Mouse (Mus musculus): Measurements from ENCODE around the gene Setd2. TPM values are rescaled to one million over a fixed set of nuclear protein-coding genes. Genes with fewer than 3 reads are reported as not detected.
A peak's percentile ranks its signal among the peaks of the same experiment; 100 is the strongest.

The Setd2 gene
- polyA plus RNA-seq, 1 experiment from 2014 or later, result 48.4 TPM

DNA sequence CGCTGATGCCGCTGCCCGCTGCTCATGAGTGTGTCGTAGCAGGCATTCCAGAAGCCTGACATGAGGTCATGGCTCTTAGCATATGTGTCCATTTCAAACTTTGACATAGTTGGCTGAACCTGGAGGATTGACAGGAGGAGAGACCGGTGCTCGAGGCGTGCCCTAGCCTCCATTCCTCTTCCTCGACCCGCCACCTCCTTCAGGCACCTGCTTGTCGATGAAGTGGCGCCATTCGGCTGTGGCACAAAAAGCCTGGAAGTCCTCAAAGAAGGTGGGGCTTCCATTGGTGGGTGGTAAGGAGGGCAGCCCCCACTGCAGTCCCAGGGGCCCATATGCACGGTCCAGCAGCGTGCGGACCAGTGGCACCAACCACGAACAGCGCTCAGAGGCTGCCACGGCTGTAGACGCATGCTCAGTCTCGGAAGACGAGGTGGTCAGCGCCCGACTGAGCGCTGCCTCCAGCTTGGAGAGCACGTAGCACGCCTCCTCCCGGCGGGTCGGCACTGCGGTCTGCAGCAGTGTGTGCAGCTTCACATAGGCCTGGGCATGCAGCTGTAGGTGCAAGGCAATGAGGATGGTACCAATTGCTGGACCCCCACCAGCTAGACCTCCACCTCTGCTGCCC is 99.4 kb downstream of the Setd2 start:
- Histone ChIP-seq H3K9ac (peak overlapping the region; percentile 28; the same call in 1 of the 2 replicates), H3K4me2 (replicated peaks) (peak overlapping the region; percentile 52), H3K9me3 (ENCODE audit: control insufficient read depth, low read length) (no peaks in the 10 kb centered on the region), H3K27ac (no peak overlapping the region), H3K4me3 (replicated peaks; ENCODE audit: low read length) (peak overlapping the region; percentile 21), H3K36me3 (replicated peaks; ENCODE audit: control insufficient read depth, insufficient read depth) (no peaks in the 10 kb centered on the region), H3K27me3 (ENCODE audit: control insufficient read depth, insufficient read depth, low read length) (no peaks in the 10 kb centered on the region), H3K4me1 (replicated peaks; ENCODE audit: control insufficient read depth, insufficient read depth, low read length) (no peaks in the 10 kb centered on the region)
- WGBS, result 16% methylated on average over 30 of the region's 30 CpGs
- DNase-seq (ENCODE audit: low spot score) (no peak), ATAC-seq (ENCODE audit: low FRiP score) (peak; percentile 19; the same call in 1 of the 2 replicates)

DNA sequence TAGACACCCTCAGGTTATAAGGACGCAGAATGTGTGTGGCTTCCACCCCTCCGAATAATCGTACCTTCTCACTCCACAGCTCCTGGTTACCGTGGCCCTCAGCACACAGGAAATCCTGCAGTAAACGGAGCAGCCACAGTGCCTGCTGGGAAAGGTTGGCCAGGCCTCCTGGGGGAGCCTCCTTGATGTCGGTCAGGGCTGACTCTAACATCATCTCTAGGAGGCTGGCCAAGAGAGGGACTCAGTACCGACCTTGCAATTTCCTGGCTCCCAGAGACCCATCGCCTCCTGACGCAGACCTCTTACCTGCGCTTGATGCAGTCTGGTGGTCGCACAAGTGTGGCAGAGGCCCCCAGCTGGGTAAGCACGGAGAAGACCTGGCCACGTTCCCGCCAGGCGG is 100.3 kb downstream of the Setd2 start:
- no peak for ATAC-seq (ENCODE audit: low FRiP score)
- Histone ChIP-seq H3K4me1 (replicated peaks; ENCODE audit: control insufficient read depth, insufficient read depth, low read length) (no peaks in the 10 kb centered on the region), H3K27me3 (ENCODE audit: control insufficient read depth, insufficient read depth, low read length) (no peaks in the 10 kb centered on the region)

DNA sequence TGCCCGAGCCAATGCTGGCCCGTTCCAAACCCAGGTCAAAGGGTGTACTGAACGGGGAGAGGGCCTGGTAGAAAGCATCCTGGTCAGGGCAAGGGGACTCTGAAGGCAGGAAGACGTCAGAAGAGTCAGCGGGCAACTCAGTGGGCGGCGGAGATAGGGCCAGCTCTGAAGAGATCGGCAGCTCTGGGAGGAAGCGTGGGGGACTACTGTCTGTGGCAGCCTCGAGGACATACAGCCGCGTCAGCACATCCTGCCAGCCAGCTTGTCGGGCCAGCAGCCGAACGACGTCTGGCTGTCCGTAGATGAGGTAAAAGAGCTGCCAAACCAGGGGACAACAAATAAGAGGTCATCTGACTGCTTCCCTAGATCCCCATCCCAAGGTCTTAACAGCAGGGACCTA is 101.5 kb downstream of the Setd2 start:
- no peaks in the 10 kb centered on the region for H3K36me3 ChIP-seq (replicated peaks; ENCODE audit: control insufficient read depth, insufficient read depth)
- no peak overlapping the region for H3K9ac ChIP-seq
- DNase-seq (ENCODE audit: low spot score) (no peak), ATAC-seq (ENCODE audit: low FRiP score) (no peak)
- H3K4me1 ChIP-seq (replicated peaks; ENCODE audit: control insufficient read depth, insufficient read depth, low read length), result no peaks in the 10 kb centered on the region
- H3K27ac ChIP-seq, result no peak overlapping the region
- WGBS, result 69% methylated on average over 17 of the region's 17 CpGs
- H3K27me3 ChIP-seq (ENCODE audit: control insufficient read depth, insufficient read depth, low read length), result no peaks in the 10 kb centered on the region
- no peaks in the 10 kb centered on the region for H3K9me3 ChIP-seq (ENCODE audit: control insufficient read depth, low read length)
- H3K4me2 ChIP-seq (replicated peaks), result no peak overlapping the region
- H3K4me3 ChIP-seq (replicated peaks; ENCODE audit: low read length), result no peak overlapping the region

More for the DNA sequence above, 100.3 kb downstream of the Setd2 start:
- no peaks in the 10 kb centered on the region for H3K9me3 ChIP-seq (ENCODE audit: control insufficient read depth, low read length)
- H3K36me3 ChIP-seq (replicated peaks; ENCODE audit: control insufficient read depth, insufficient read depth), result no peaks in the 10 kb centered on the region
- 79% methylated on average over 15 of the region's 15 CpGs for WGBS
- no peak overlapping the region for H3K4me2 ChIP-seq (replicated peaks)
- H3K4me3 ChIP-seq (replicated peaks; ENCODE audit: low read length), result no peak overlapping the region
- no peak for DNase-seq (ENCODE audit: low spot score)
- H3K27ac ChIP-seq, result no peak overlapping the region
- no peak overlapping the region for H3K9ac ChIP-seq

DNA sequence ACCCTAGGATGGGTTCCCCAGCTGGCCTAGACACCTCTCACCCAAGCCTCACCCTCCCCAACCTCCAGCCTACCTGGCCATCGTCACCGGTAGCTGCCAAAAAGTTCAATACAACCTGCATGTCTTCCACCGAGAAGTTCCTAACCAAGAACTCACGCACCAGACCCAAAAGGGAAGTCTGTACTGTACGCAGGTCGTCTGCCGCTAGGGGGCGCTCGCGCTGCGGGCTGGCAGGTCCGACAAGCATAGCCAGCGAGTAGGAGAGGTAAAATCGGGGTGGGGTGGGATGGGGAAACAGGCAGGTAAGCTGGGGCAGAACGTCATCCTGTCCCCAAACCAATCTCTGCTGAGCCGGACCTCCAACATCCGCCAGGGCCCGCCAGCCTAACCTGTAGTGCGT is 102.8 kb downstream of the Setd2 start:
- Histone ChIP-seq H3K9me3 (ENCODE audit: control insufficient read depth, low read length) (no peaks in the 10 kb centered on the region), H3K4me3 (replicated peaks; ENCODE audit: low read length) (no peak overlapping the region), H3K9ac (no peak overlapping the region), H3K36me3 (replicated peaks; ENCODE audit: control insufficient read depth, insufficient read depth) (no peaks in the 10 kb centered on the region), H3K4me1 (replicated peaks; ENCODE audit: control insufficient read depth, insufficient read depth, low read length) (no peaks in the 10 kb centered on the region), H3K4me2 (replicated peaks) (no peak overlapping the region), H3K27ac (no peak overlapping the region), H3K27me3 (ENCODE audit: control insufficient read depth, insufficient read depth, low read length) (no peaks in the 10 kb centered on the region)
- WGBS, result 7% methylated on average over 19 of the region's 19 CpGs
- ATAC-seq (ENCODE audit: low FRiP score) (no peak), DNase-seq (ENCODE audit: low spot score) (peak; percentile 86)

DNA sequence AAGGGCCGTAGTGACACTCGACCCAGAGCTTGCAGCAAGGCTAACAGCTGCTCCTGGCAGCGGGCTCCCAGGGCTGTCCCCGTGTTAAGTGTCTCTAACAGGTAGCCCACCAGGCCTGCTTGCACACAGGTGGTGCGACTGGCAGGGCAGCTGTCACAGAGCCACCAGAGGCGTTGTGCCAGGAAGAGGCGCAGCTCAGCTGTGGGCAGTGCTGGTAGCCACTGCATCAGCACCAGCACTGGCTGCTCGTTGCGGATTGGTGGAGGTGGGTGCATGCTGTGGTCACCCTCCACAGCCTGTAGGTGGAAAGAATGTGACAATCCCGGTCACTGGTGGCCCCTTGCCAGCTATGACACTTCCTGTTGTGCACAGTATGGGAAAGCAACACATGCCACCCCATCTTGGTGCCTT is 106.2 kb downstream of the Setd2 start:
- ATAC-seq (ENCODE audit: low FRiP score) (no peak; the same call in 1 of the 2 replicates), DNase-seq (ENCODE audit: low spot score) (no peak)
- no peaks in the 10 kb centered on the region for H3K4me1 ChIP-seq (replicated peaks; ENCODE audit: control insufficient read depth, insufficient read depth, low read length)
- no peak overlapping the region for H3K4me2 ChIP-seq (replicated peaks)
- no peaks in the 10 kb centered on the region for H3K27me3 ChIP-seq (ENCODE audit: control insufficient read depth, insufficient read depth, low read length)
- H3K9ac ChIP-seq, result no peak overlapping the region
- no peaks in the 10 kb centered on the region for H3K9me3 ChIP-seq (ENCODE audit: control insufficient read depth, low read length)
- no peak overlapping the region for H3K4me3 ChIP-seq (replicated peaks; ENCODE audit: low read length)
- no peak overlapping the region for H3K27ac ChIP-seq
- 82% methylated on average over 10 of the region's 10 CpGs for WGBS
- H3K36me3 ChIP-seq (replicated peaks; ENCODE audit: control insufficient read depth, insufficient read depth), result no peaks in the 10 kb centered on the region

DNA sequence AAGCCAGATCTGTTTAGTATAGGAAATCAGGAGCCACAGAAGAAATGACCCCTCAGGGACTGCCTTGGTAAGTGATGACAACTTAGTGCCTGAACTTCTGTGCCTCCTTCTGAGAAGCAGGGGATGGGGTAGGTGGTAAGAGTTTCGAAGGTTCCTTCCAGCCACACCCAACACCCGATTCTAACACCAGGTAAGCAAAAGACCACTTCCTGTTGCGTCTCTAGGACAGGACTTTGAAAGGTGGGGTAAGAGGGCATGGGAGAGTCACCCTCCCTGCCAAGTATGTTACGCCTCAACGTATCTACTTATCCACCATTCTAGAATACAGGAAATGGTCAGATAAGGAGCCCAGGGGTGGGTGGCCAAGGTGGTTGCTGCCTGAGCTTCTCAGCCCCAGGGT is 108.6 kb downstream of the Setd2 start:
- Histone ChIP-seq H3K27me3 (ENCODE audit: control insufficient read depth, insufficient read depth, low read length) (no peaks in the 10 kb centered on the region), H3K4me2 (replicated peaks) (no peak overlapping the region), H3K9me3 (ENCODE audit: control insufficient read depth, low read length) (no peaks in the 10 kb centered on the region), H3K9ac (no peak overlapping the region), H3K4me1 (replicated peaks; ENCODE audit: control insufficient read depth, insufficient read depth, low read length) (no peaks in the 10 kb centered on the region), H3K36me3 (replicated peaks; ENCODE audit: control insufficient read depth, insufficient read depth) (no peaks in the 10 kb centered on the region), H3K27ac (no peak overlapping the region), H3K4me3 (replicated peaks; ENCODE audit: low read length) (no peak overlapping the region)
- WGBS, result 91% methylated on average over 5 of the region's 5 CpGs
- no peak for DNase-seq (ENCODE audit: low spot score)
- ATAC-seq (ENCODE audit: low FRiP score), result no peak

DNA sequence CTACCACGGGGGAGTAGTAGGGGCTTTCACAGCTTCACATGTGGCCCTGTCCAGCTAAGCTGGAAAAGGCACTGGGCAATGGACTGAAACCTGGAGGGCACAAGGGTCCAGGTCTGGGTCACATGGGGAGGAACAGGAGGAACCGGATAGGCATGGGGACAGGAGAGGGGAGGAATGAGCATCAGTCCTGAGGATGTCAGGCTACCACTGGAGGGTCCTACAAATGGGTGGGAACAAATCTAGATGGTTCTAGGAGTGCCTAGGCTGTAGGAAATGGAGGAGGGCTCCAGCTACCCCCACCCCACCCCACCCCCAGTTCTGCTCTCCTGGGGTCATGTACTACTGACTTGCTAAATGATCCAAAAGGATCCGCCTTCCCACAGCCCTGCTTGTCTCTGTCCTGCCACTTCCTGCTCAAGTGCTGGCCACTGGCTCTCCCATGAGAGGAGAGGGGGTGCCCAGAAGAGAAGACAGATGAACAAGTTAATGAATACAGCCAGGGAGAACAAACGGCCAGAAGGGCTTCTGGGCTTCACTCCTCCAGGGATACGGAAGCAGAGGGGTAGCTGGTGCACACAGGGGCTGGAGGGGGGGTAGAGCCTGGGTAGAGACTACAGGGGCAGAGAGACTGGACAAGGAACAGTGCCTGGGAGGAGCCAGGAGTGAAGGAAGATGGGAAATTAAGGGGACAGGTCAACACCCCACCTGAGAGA is 110.6 kb downstream of the Setd2 start:
- no peak overlapping the region for H3K9ac ChIP-seq
- H3K27ac ChIP-seq, result no peak overlapping the region
- WGBS, result 40% methylated on average over 5 of the region's 5 CpGs
- no peaks in the 10 kb centered on the region for H3K4me1 ChIP-seq (replicated peaks; ENCODE audit: control insufficient read depth, insufficient read depth, low read length)
- H3K36me3 ChIP-seq (replicated peaks; ENCODE audit: control insufficient read depth, insufficient read depth), result no peaks in the 10 kb centered on the region
- no peak for DNase-seq (ENCODE audit: low spot score)
- no peak for ATAC-seq (ENCODE audit: low FRiP score)
- H3K4me2 ChIP-seq (replicated peaks), result no peak overlapping the region
- no peaks in the 10 kb centered on the region for H3K27me3 ChIP-seq (ENCODE audit: control insufficient read depth, insufficient read depth, low read length)
- no peaks in the 10 kb centered on the region for H3K9me3 ChIP-seq (ENCODE audit: control insufficient read depth, low read length)
- H3K4me3 ChIP-seq (replicated peaks; ENCODE audit: low read length), result no peak overlapping the region

DNA sequence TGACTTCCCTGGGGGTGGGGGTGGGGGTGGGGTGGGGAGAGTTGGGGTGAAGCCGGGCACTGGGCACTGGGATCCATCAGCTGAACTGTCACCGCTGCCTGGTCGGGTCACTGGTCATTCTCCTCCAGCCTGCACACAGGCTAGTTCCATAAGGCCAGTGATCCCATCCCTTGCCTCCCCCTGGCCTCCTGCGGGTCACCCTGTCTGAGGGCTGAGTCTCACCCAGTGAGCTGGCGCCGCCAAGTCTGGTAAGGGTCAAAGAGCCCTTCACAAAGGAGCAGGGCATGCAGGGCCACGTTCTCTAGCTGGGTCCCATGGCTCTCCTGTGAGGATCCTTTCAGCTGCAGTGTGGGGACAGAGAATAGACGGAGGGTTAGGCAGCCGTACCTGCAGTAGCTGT is 111.4 kb downstream of the Setd2 start:
- Histone ChIP-seq H3K4me1 (replicated peaks; ENCODE audit: control insufficient read depth, insufficient read depth, low read length) (no peaks in the 10 kb centered on the region), H3K9ac (no peak overlapping the region), H3K9me3 (ENCODE audit: control insufficient read depth, low read length) (no peaks in the 10 kb centered on the region), H3K4me2 (replicated peaks) (no peak overlapping the region), H3K4me3 (replicated peaks; ENCODE audit: low read length) (no peak overlapping the region), H3K27me3 (ENCODE audit: control insufficient read depth, insufficient read depth, low read length) (no peaks in the 10 kb centered on the region), H3K36me3 (replicated peaks; ENCODE audit: control insufficient read depth, insufficient read depth) (no peaks in the 10 kb centered on the region), H3K27ac (no peak overlapping the region)
- DNase-seq (ENCODE audit: low spot score) (no peak), ATAC-seq (ENCODE audit: low FRiP score) (no peak)
- WGBS, result 70% methylated on average over 9 of the region's 9 CpGs

DNA sequence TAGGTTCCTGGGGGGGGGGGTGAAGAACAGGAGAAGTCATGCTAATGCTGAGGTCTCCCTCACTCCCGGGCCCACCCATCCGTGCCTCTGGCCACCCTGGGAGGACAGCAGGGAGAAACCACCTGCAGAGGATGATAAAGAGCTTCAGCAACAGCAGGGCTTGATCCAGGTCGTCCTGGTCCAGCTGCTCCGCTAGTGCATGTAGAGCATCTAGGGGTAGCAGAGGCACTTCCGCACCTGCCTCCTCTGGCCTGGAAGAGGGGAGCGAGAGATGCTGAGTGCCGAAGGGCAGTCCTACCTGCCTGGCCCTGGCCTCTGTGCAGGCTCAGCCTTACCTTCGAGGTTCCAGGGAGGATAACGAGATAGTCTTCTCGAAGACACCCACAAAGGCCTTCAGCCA is 111.9 kb downstream of the Setd2 start:
- no peak for DNase-seq (ENCODE audit: low spot score)
- Histone ChIP-seq H3K36me3 (replicated peaks; ENCODE audit: control insufficient read depth, insufficient read depth) (no peaks in the 10 kb centered on the region), H3K9me3 (ENCODE audit: control insufficient read depth, low read length) (no peaks in the 10 kb centered on the region), H3K9ac (no peak overlapping the region), H3K4me1 (replicated peaks; ENCODE audit: control insufficient read depth, insufficient read depth, low read length) (no peaks in the 10 kb centered on the region), H3K27me3 (ENCODE audit: control insufficient read depth, insufficient read depth, low read length) (no peaks in the 10 kb centered on the region), H3K27ac (no peak overlapping the region), H3K4me2 (replicated peaks) (no peak overlapping the region), H3K4me3 (replicated peaks; ENCODE audit: low read length) (no peak overlapping the region)
- WGBS, result 80% methylated on average over 10 of the region's 10 CpGs
- no peak for ATAC-seq (ENCODE audit: low FRiP score)

Measured in hindbrain, embryonic 14.5 days (tissue).